Mouse (Mus musculus) kidney, postnatal 10 days (tissue): ENCODE data around the gene Tmem109.
A peak's percentile ranks its signal among the peaks of the same experiment; 100 is the strongest.

Source experiments
- DNase-seq: peaks from one replicate; pipeline ENCODE4 v3.0.0; 2021; ENCODE audit warnings: mixed read lengths

Tmem109 gene

GRCm38 (mm10) chr19:10881426-10882154 is at the start of gene Tmem109:
Gene Tmem109, minus strand, starts transcription at chr19:10882001.
- DNase-seq, result peak; percentile 96

- DNase-seq, result no peak
Measured at GRCm38 (mm10) chr19:10930641-10931040, 48.8 kb upstream of the Tmem109 start.

GRCm38 (mm10) chr19:10926666-10927065 is 44.9 kb upstream of the Tmem109 start:
- no peak for DNase-seq

GRCm38 (mm10) chr19:10926123-10926621 is 44.4 kb upstream of the Tmem109 start:
- peak; percentile 35 for DNase-seq

GRCm38 (mm10) chr19:10924220-10924619 is 42.4 kb upstream of the Tmem109 start:
- DNase-seq, result no peak

GRCm38 (mm10) chr19:10921058-10921457 is 39.3 kb upstream of the Tmem109 start:
- DNase-seq, result no peak

GRCm38 (mm10) chr19:10920532-10920931 is 38.7 kb upstream of the Tmem109 start, which contains the start of gene Zp1:
Gene Zp1, minus strand, starts transcription at chr19:10920632.
- DNase-seq, result no peak

GRCm38 (mm10) chr19:10918321-10918991 is 36.7 kb upstream of the Tmem109 start:
- DNase-seq, result no peak

GRCm38 (mm10) chr19:10916506-10916905 is 34.7 kb upstream of the Tmem109 start:
- no peak for DNase-seq

GRCm38 (mm10) chr19:10914870-10915269 is 33.1 kb upstream of the Tmem109 start:
- DNase-seq, result no peak

GRCm38 (mm10) chr19:10914291-10914690 is 32.5 kb upstream of the Tmem109 start:
- no peak for DNase-seq

- DNase-seq, result peak; percentile 41
Measured at GRCm38 (mm10) chr19:10909087-10909721, 27.4 kb upstream of the Tmem109 start.

GRCm38 (mm10) chr19:10907891-10908290 is 26.1 kb upstream of the Tmem109 start:
- DNase-seq, result peak; percentile 77

GRCm38 (mm10) chr19:10905728-10906000 is 23.9 kb upstream of the Tmem109 start:
- DNase-seq, result no peak

GRCm38 (mm10) chr19:10904927-10905727 is 23.3 kb upstream of the Tmem109 start:
- peak; percentile 85 for DNase-seq

GRCm38 (mm10) chr19:10904512-10904911 is 22.7 kb upstream of the Tmem109 start:
- no peak for DNase-seq

- DNase-seq, result no peak
Measured at GRCm38 (mm10) chr19:10901046-10901445, 19.2 kb upstream of the Tmem109 start.

- no peak for DNase-seq
Measured at GRCm38 (mm10) chr19:10900315-10900714, 18.5 kb upstream of the Tmem109 start.

- no peak for DNase-seq
Measured at GRCm38 (mm10) chr19:10897491-10897890, 15.7 kb upstream of the Tmem109 start.

GRCm38 (mm10) chr19:10896849-10897248 is 15.0 kb upstream of the Tmem109 start:
- no peak for DNase-seq

GRCm38 (mm10) chr19:10895708-10896107 is 13.9 kb upstream of the Tmem109 start:
- no peak for DNase-seq

GRCm38 (mm10) chr19:10895016-10895528 is 13.3 kb upstream of the Tmem109 start, which contains the start of gene Prpf19:
Gene Prpf19, plus strand, starts transcription at chr19:10895231.
- DNase-seq, result peak; percentile 99

- DNase-seq, result no peak
Measured at GRCm38 (mm10) chr19:10892201-10892600, 10.4 kb upstream of the Tmem109 start.
